15 mouse cellular contexts compared by ENCODE assay signal in genomic region chr14:52071599-52072137, GRCm38 (mm10). TPM values are rescaled to one million over a fixed set of nuclear protein-coding genes. Genes with fewer than 3 reads are reported as not detected.
A peak's percentile ranks its signal among the peaks of the same experiment; 100 is the strongest.
DNase-seq lines count a peak whose midpoint lies in the region; ATAC-seq and TF ChIP-seq lines count a peak whose summit lies in the region.
"Had no signal": no experiment of that assay in that cellular context is flagged by ENCODE, and none has a peak within 500 bp of the region (broad histone marks: within the 10 kb centered on the region; RNA-seq: fewer than 3 reads in every experiment).

No protein-coding gene starts in this region.

- H3K4me1 ChIP-seq in intestine, embryonic 14.5 days (replicated peaks; ENCODE audit: control insufficient read depth, insufficient read depth, low read length) = no peaks in the 10 kb centered on the region
- H3K4me1 ChIP-seq in intestine, postnatal 0 days (replicated peaks; ENCODE audit: control insufficient read depth, insufficient read depth, low read length) = no peaks in the 10 kb centered on the region
- H3K4me1 ChIP-seq in testis, adult 2 months (ENCODE audit: control insufficient read depth, insufficient read depth, low read length) = no peaks in the 10 kb centered on the region
- no peaks in the 10 kb centered on the region for H3K4me1 ChIP-seq in liver, embryonic 13.5 days (replicated peaks)
- H3K4me1 ChIP-seq: embryonic facial prominence, embryonic 13.5 days had no signal

- H3K27me3 ChIP-seq in intestine, embryonic 14.5 days (replicated peaks; ENCODE audit: control insufficient read depth, insufficient read depth, low read length) = no peaks in the 10 kb centered on the region
- H3K27me3 ChIP-seq in intestine, postnatal 0 days (replicated peaks; ENCODE audit: control insufficient read depth, insufficient read depth, low read length) = no peaks in the 10 kb centered on the region
- no peaks in the 10 kb centered on the region for H3K27me3 ChIP-seq in testis, adult 2 months (ENCODE audit: control insufficient read depth, insufficient read depth, low read length)
- H3K27me3 ChIP-seq in liver, embryonic 13.5 days = no peaks in the 10 kb centered on the region
- H3K27me3 ChIP-seq: embryonic facial prominence, embryonic 13.5 days had no signal

- H3K27ac ChIP-seq in intestine, embryonic 14.5 days (ENCODE audit: low read depth) = no peak overlapping the region
- no peak overlapping the region for H3K27ac ChIP-seq in intestine, postnatal 0 days (ENCODE audit: low read depth, low read length)
- H3K27ac ChIP-seq in testis, adult 2 months (ENCODE audit: control insufficient read depth, insufficient read depth, low read depth, low read length) = no peak overlapping the region
- no peak overlapping the region for H3K27ac ChIP-seq in liver, embryonic 13.5 days
- H3K27ac ChIP-seq: embryonic facial prominence, embryonic 13.5 days had no signal

- TF ChIP-seq CTCF in intestine, postnatal 0 days (IDR thresholded peaks at IDR 0.05; ENCODE audit: low read depth) = no peak
- TF ChIP-seq CTCF in testis, adult 2 months (IDR thresholded peaks at IDR 0.05; ENCODE audit: control insufficient read depth, insufficient read depth, insufficient replicate concordance, low read depth, low read length) = 0 out of 2 replicates have a peak, but pooled peaks have one; percentile 2

- no peak for DNase-seq in intestine, embryonic 14.5 days (ENCODE audit: low spot score)
- DNase-seq in testis, postnatal 14 days (ENCODE audit: low spot score) = no peak
- DNase-seq in liver, embryonic 13.5 days = no peak
- no peak for DNase-seq in cerebellum, postnatal 14 days
- DNase-seq: cerebellum, adult 2 months; kidney, adult 2 months; right cerebral cortex, adult 18-20 months had no signal

- H3K4me3 ChIP-seq in intestine, embryonic 14.5 days (ENCODE audit: low read depth, low read length) = no peak overlapping the region
- no peak overlapping the region for H3K4me3 ChIP-seq in intestine, postnatal 0 days (ENCODE audit: low read depth, low read length)
- no peak overlapping the region for H3K4me3 ChIP-seq in testis, adult 2 months (ENCODE audit: control insufficient read depth, low read depth, low read length)
- H3K4me3 ChIP-seq in liver, embryonic 13.5 days (replicated peaks) = no peak overlapping the region
- H3K4me3 ChIP-seq: embryonic facial prominence, embryonic 13.5 days had no signal

- no peak overlapping the region for H3K4me2 ChIP-seq in intestine, embryonic 14.5 days (ENCODE audit: low read length)
- H3K4me2 ChIP-seq in intestine, postnatal 0 days (replicated peaks; ENCODE audit: low read depth) = no peak overlapping the region
- no peak overlapping the region for H3K4me2 ChIP-seq in liver, embryonic 13.5 days
- H3K4me2 ChIP-seq: embryonic facial prominence, embryonic 13.5 days had no signal

- ATAC-seq in intestine, embryonic 14.5 days (replicated peaks; ENCODE audit: low FRiP score, low TSS enrichment, low read depth) = peak; percentile 30; the same call in 1 of the 2 replicates
- no peak for ATAC-seq in intestine, postnatal 0 days
- ATAC-seq in liver, embryonic 13.5 days (ENCODE audit: low read depth) = peak; percentile 37; the same call in 1 of the 2 replicates
- no peak for ATAC-seq in activated CD4-positive, CD25-positive, alpha-beta regulatory T cell, adult 4 months

- WGBS in intestine, embryonic 14.5 days = 95% methylated on average over 15 of the region's 15 CpGs
- WGBS in intestine, postnatal 0 days = 91% methylated on average over 15 of the region's 15 CpGs
- WGBS in liver, embryonic 13.5 days (ENCODE audit: insufficient replicate concordance) = 88% methylated on average over 15 of the region's 15 CpGs

- peaks cover 58% of the 10 kb centered on the region for H3K36me3 ChIP-seq in intestine, embryonic 14.5 days (ENCODE audit: control insufficient read depth, insufficient read depth, low read length)
- peaks cover 50% of the 10 kb centered on the region for H3K36me3 ChIP-seq in intestine, postnatal 0 days (ENCODE audit: control insufficient read depth, insufficient read depth)
- H3K36me3 ChIP-seq in testis, adult 2 months (ENCODE audit: control insufficient read depth, insufficient read depth, low read length) = no peaks in the 10 kb centered on the region; the same call in 1 of the 2 replicates
- peaks cover 60% of the 10 kb centered on the region for H3K36me3 ChIP-seq in liver, embryonic 13.5 days

- TF ChIP-seq POLR2A in testis, adult 2 months (IDR thresholded peaks at IDR 0.05; ENCODE audit: control insufficient read depth, low read depth, low read length) = no peak

- H3K9me3 ChIP-seq in intestine, embryonic 14.5 days (ENCODE audit: control insufficient read depth, low read length) = no peaks in the 10 kb centered on the region
- no peaks in the 10 kb centered on the region for H3K9me3 ChIP-seq in intestine, postnatal 0 days (ENCODE audit: control insufficient read depth)
- no peaks in the 10 kb centered on the region for H3K9me3 ChIP-seq in liver, embryonic 13.5 days (replicated peaks)
- H3K9me3 ChIP-seq: embryonic facial prominence, embryonic 13.5 days had no signal

- H3K9ac ChIP-seq in intestine, embryonic 14.5 days (ENCODE audit: low read length) = no peak overlapping the region
- no peak overlapping the region for H3K9ac ChIP-seq in intestine, postnatal 0 days (ENCODE audit: low read depth, low read length)
- H3K9ac ChIP-seq in liver, embryonic 13.5 days = no peak overlapping the region
- H3K9ac ChIP-seq: embryonic facial prominence, embryonic 13.5 days had no signal

RNA-seq across cellular contexts. Expression of gene Olfr221, which starts 29.4 kb away (rescaled TPM):
- polyA plus RNA-seq in intestine, embryonic 14.5 days (2014; fragmentation: Nextera tagmentation; extraction: Ambion mirVana) = not detected in 2 replicates
- not detected in 2 replicates for polyA plus RNA-seq in intestine, postnatal 0 days (2015; fragmentation: Nextera tagmentation; extraction: Ambion mirVana)
- polyA plus RNA-seq in testis, adult 2 months (2012; rRNA removed) = 0.45 and 0.53 TPM in 2 replicates
- polyA plus RNA-seq in liver, embryonic 13.5 days (2015; fragmentation: Nextera tagmentation; extraction: Ambion mirVana) = not detected in 2 replicates
- not detected for polyA plus RNA-seq in activated CD4-positive, CD25-positive, alpha-beta regulatory T cell, adult 4 months (2017; shearing (Covaris generic))
- polyA plus RNA-seq: embryonic facial prominence, embryonic 13.5 days; gonadal fat pad, adult 2 months; heart, postnatal 0 days; kidney, adult 2 months; liver, adult 2 months; neural tube, embryonic 14.5 days had no signal

RNA-seq across cellular contexts. Expression of gene Hnrnpc, which starts 32.2 kb away (rescaled TPM):
- 530 and 607 TPM in 2 replicates for polyA plus RNA-seq in intestine, embryonic 14.5 days (2014; fragmentation: Nextera tagmentation; extraction: Ambion mirVana)
- polyA plus RNA-seq in intestine, postnatal 0 days (2015; fragmentation: Nextera tagmentation; extraction: Ambion mirVana) = 153 and 163 TPM in 2 replicates
- 55.9 and 64.2 TPM in 2 replicates for polyA plus RNA-seq in testis, adult 2 months (2012; rRNA removed)
- 388 and 457 TPM in 2 replicates for polyA plus RNA-seq in liver, embryonic 13.5 days (2015; fragmentation: Nextera tagmentation; extraction: Ambion mirVana)
- 100 to 1,000 TPM; 414 to 423 TPM for polyA plus RNA-seq in activated CD4-positive, CD25-positive, alpha-beta regulatory T cell, adult 4 months (2017; shearing (Covaris generic))

RNA-seq across cellular contexts. Expression of gene Rpgrip1, which starts 38.8 kb away (rescaled TPM):
- 76.9 and 83.0 TPM in 2 replicates for polyA plus RNA-seq in intestine, embryonic 14.5 days (2014; fragmentation: Nextera tagmentation; extraction: Ambion mirVana)
- polyA plus RNA-seq in intestine, postnatal 0 days (2015; fragmentation: Nextera tagmentation; extraction: Ambion mirVana) = 23.2 and 24.4 TPM in 2 replicates
- polyA plus RNA-seq in testis, adult 2 months (2012; rRNA removed) = 387 and 406 TPM in 2 replicates
- polyA plus RNA-seq in liver, embryonic 13.5 days (2015; fragmentation: Nextera tagmentation; extraction: Ambion mirVana) = 63.8 and 64.0 TPM in 2 replicates
- polyA plus RNA-seq in activated CD4-positive, CD25-positive, alpha-beta regulatory T cell, adult 4 months (2017; shearing (Covaris generic)) = 10 to 100 TPM; 71.4 to 94.9 TPM

RNA-seq across cellular contexts. Expression of gene Zfp219, which starts 51.1 kb away (rescaled TPM):
- polyA plus RNA-seq in intestine, embryonic 14.5 days (2014; fragmentation: Nextera tagmentation; extraction: Ambion mirVana) = 31.9 and 34.0 TPM in 2 replicates
- polyA plus RNA-seq in intestine, postnatal 0 days (2015; fragmentation: Nextera tagmentation; extraction: Ambion mirVana) = 11.9 and 12.5 TPM in 2 replicates
- polyA plus RNA-seq in testis, adult 2 months (2012; rRNA removed) = 161 and 174 TPM in 2 replicates
- polyA plus RNA-seq in liver, embryonic 13.5 days (2015; fragmentation: Nextera tagmentation; extraction: Ambion mirVana) = 10.1 and 10.5 TPM in 2 replicates
- polyA plus RNA-seq in activated CD4-positive, CD25-positive, alpha-beta regulatory T cell, adult 4 months (2017; shearing (Covaris generic)) = 1 to 10 TPM; 1.9 to 2.2 TPM

RNA-seq across cellular contexts. Expression of gene Tmem253, which starts 56.2 kb away (rescaled TPM):
- 6.8 and 8.5 TPM in 2 replicates for polyA plus RNA-seq in intestine, embryonic 14.5 days (2014; fragmentation: Nextera tagmentation; extraction: Ambion mirVana)
- polyA plus RNA-seq in intestine, postnatal 0 days (2015; fragmentation: Nextera tagmentation; extraction: Ambion mirVana) = 221 and 224 TPM in 2 replicates
- polyA plus RNA-seq in testis, adult 2 months (2012; rRNA removed) = 2.0 and 2.1 TPM in 2 replicates
- polyA plus RNA-seq in liver, embryonic 13.5 days (2015; fragmentation: Nextera tagmentation; extraction: Ambion mirVana) = 0.09 and 0.20 TPM in 2 replicates
- under 1 TPM in 1 of 2 experiments, not detected in 1; 0.98 TPM for polyA plus RNA-seq in activated CD4-positive, CD25-positive, alpha-beta regulatory T cell, adult 4 months (2017; shearing (Covaris generic))

Comparison
In these comparisons a context has a peak if more than half of its experiments do, and no peak if none do; other contexts are left out.
1. ATAC-seq: peak in intestine, embryonic 14.5 days (single experiment) and liver, embryonic 13.5 days (single experiment); none in intestine, postnatal 0 days (single experiment) and activated CD4-positive, CD25-positive, alpha-beta regulatory T cell, adult 4 months (single experiment).